Mouse (Mus musculus): ENCODE measurements at regions not wholly inside any gene's neighbourhood (a gene's known extent, or its start where the extent isn't known, plus 50 kb on each side); places are given as distances from the start of the nearest gene placed in this dataset.

DNA sequence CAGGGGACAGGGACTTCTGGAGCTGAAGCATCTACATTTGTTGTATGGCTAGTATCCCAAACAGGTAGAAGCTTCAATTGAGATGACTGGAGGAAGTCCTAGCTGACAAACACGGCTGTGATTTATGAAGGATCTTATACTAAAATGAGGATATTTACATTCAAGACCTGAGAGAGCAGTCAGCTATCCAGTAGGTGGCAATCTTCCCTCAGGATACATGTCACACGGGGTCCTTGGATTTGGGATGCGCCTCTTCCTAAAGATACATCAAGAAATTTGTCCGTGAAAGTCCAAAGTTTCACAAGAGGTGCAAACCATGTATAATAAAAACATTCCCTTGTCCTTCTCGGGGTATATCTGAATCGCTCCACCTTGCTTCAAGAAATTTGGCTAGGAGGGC lies 577.8 kb upstream of the Itga1 start:
- H3K4me3 ChIP-seq (ENCODE audit: insufficient read depth, low read length): no peak overlapping the region
- TF ChIP-seq CTCF (IDR thresholded peaks at IDR 0.05; ENCODE audit: borderline replicate concordance, insufficient read depth, low read length) (no peak), POLR2A (IDR thresholded peaks at IDR 0.05; ENCODE audit: low read depth, low read length) (no peak)
- H3K27ac ChIP-seq (ENCODE audit: insufficient read depth, low read length): no peak overlapping the region
- no peaks in the 10 kb centered on the region for H3K4me1 ChIP-seq (ENCODE audit: control insufficient read depth, insufficient read depth, low read length)

DNA sequence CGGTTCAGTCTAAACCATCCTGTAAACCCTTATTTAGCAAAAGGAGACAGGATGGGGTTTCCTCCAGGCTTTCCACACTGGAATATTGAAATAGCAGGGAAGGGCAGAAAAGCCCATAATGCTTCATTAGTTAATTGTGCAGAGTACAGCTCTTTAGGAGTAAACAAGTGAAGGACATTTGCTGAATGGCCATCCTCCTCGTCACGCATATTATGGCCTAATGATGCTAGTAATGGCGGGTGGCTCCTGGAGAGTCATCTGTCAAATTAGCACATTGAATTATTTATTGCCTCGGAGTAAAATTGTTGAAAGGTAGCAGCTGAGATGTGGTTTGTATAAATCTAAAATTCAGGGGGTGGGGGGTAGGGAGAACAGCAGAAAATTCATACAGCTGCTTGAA lies 575.1 kb upstream of the Itga1 start:
- H3K4me1 ChIP-seq (ENCODE audit: control insufficient read depth, insufficient read depth, low read length): no peaks in the 10 kb centered on the region
- TF ChIP-seq CTCF (IDR thresholded peaks at IDR 0.05; ENCODE audit: borderline replicate concordance, insufficient read depth, low read length) (no peak), POLR2A (IDR thresholded peaks at IDR 0.05; ENCODE audit: low read depth, low read length) (no peak)
- H3K27ac ChIP-seq (ENCODE audit: insufficient read depth, low read length): no peak overlapping the region
- H3K4me3 ChIP-seq (ENCODE audit: insufficient read depth, low read length): no peak overlapping the region

DNA sequence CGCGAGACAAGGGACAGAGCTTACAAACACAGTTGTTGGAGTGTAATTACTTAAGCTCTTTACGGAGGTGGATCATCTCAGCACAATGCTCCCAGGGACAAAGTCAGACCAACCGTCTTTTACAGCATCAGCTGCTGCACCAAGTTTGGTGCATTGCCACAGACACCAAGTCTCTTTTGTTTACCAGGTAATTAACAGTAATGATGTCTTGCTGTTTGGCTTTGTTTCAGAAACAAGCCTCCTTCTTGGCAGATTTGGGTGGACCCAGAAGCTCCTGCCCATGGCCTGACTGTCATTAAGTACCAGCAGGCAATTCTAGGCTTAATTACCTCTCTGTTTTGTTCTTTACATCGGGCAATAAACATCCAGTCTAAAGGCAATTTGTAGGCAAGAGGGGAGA lies 572.0 kb upstream of the Itga1 start:
- TF ChIP-seq POLR2A (IDR thresholded peaks at IDR 0.05; ENCODE audit: low read depth, low read length): no peak
- TF ChIP-seq CTCF (IDR thresholded peaks at IDR 0.05; ENCODE audit: borderline replicate concordance, insufficient read depth, low read length): no peak

DNA sequence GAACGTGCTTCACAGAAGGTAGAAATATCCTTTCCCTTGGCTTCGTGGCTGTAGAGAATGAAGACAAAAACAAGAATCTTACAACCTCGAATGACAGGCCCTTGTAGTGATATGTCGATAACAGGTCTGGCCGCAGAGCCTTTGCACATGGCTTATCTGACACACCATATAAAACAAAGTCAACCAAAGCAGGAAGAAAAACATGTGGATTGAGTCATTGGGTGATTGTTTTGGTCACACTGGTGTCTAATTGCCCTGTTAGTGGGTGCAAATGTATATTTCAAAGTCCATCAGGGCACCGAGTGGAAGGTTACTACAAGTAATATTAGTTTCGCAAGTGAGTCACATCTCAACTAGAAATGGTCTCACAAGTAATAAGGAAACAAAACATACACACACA lies 569.9 kb upstream of the Itga1 start:
- H3K27ac ChIP-seq (ENCODE audit: insufficient read depth, low read length): no peak overlapping the region
- no peak for TF ChIP-seq POLR2A (IDR thresholded peaks at IDR 0.05; ENCODE audit: low read depth, low read length)
- TF ChIP-seq CTCF (IDR thresholded peaks at IDR 0.05; ENCODE audit: borderline replicate concordance, insufficient read depth, low read length): no peak
- no peak overlapping the region for H3K4me3 ChIP-seq (ENCODE audit: insufficient read depth, low read length)
- H3K4me1 ChIP-seq (ENCODE audit: control insufficient read depth, insufficient read depth, low read length): no peaks in the 10 kb centered on the region

More for the DNA sequence above, 572.0 kb upstream of the Itga1 start:
- no peak overlapping the region for H3K27ac ChIP-seq (ENCODE audit: insufficient read depth, low read length)
- H3K4me1 ChIP-seq (ENCODE audit: control insufficient read depth, insufficient read depth, low read length): no peaks in the 10 kb centered on the region
- no peak overlapping the region for H3K4me3 ChIP-seq (ENCODE audit: insufficient read depth, low read length)

DNA sequence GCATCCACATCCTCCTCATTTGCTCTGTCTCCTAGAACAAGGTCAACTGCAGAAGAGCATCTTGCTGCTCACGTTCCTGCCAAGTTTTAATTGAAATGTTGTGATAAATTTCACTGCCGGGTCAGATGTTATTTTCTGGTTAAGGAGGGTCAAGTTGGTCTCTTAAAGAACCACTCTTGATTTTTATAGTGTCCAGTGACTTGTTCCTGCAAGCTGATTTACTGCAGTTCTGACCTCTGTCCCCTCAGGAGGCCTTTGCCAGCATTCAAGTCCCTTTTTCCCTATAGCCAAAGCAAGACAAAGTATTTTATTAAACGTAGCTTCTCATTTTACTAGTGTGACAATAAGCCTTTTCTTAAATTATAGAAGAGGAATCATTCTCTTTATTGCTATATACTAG lies 567.8 kb upstream of the Itga1 start:
- H3K4me1 ChIP-seq (ENCODE audit: control insufficient read depth, insufficient read depth, low read length): no peaks in the 10 kb centered on the region
- TF ChIP-seq CTCF (IDR thresholded peaks at IDR 0.05; ENCODE audit: borderline replicate concordance, insufficient read depth, low read length) (no peak), POLR2A (IDR thresholded peaks at IDR 0.05; ENCODE audit: low read depth, low read length) (no peak)
- no peak overlapping the region for H3K4me3 ChIP-seq (ENCODE audit: insufficient read depth, low read length)
- H3K27ac ChIP-seq (ENCODE audit: insufficient read depth, low read length): no peak overlapping the region

DNA sequence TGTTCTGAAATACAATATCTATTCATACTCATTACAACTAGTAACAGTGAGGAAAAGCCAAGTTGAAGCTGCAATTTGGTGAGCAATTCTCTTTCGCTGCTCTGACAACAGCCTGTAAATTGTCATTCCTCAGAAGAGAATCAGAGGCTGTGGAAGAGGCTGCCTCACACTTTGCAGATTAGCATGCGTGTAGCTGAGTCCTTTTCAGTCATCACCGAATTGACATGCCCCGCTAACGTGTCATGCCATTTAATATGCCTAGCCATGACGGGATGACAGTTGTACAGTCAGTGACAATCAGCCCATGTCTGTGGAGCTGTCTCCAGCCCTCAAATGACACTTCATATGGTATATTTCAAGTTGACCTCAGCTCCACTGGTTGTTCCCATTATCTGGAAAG lies 553.4 kb upstream of the Itga1 start:
- Histone ChIP-seq H3K4me3 (ENCODE audit: insufficient read depth, low read length) (no peak overlapping the region), H3K4me1 (ENCODE audit: control insufficient read depth, insufficient read depth, low read length) (no peaks in the 10 kb centered on the region), H3K27ac (ENCODE audit: insufficient read depth, low read length) (no peak overlapping the region)
- TF ChIP-seq POLR2A (IDR thresholded peaks at IDR 0.05; ENCODE audit: low read depth, low read length): no peak
- no peak for TF ChIP-seq CTCF (IDR thresholded peaks at IDR 0.05; ENCODE audit: borderline replicate concordance, insufficient read depth, low read length)

DNA sequence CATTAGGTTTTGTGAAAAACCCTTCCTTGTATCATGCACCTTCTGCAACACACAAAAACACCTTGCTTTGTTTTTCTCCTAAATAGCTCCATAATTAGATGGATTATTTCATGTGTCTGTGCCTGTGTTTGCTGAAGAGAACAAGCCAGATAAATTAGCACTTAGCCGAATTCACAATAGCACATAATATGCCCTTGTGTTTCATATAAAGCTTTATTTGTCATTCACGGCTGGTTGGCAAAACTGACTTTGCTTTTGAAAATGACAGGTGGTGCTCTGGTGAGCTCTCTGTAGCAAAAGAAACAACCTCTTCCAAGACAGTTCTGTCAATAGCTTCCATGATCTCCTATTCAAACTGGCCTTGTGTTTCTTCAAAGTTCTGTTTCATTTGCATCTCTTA lies 551.2 kb upstream of the Itga1 start:
- Histone ChIP-seq H3K4me3 (ENCODE audit: insufficient read depth, low read length) (no peak overlapping the region), H3K27ac (ENCODE audit: insufficient read depth, low read length) (no peak overlapping the region), H3K4me1 (ENCODE audit: control insufficient read depth, insufficient read depth, low read length) (no peaks in the 10 kb centered on the region)
- no peak for TF ChIP-seq CTCF (IDR thresholded peaks at IDR 0.05; ENCODE audit: borderline replicate concordance, insufficient read depth, low read length)
- no peak for TF ChIP-seq POLR2A (IDR thresholded peaks at IDR 0.05; ENCODE audit: low read depth, low read length)

DNA sequence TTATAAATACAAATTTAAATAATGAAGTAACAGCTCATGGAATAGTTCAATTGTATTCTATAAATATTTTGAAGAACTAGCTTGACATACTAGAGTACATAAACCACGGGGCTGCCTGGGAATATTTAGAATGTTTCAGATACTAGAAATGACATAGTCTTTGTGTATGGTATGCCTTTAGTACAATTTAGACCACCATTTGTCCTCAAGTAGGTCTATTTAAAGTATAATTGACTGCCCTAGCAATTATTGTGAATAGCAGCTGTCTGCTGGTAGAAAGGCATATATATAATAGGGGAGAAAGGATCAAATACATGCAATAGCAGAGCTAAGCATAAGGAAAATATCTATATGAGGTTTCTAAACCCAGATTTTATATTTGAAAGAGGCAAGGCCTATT lies 550.6 kb upstream of the Itga1 start:
- no peak overlapping the region for H3K27ac ChIP-seq (ENCODE audit: insufficient read depth, low read length)
- no peak for TF ChIP-seq CTCF (IDR thresholded peaks at IDR 0.05; ENCODE audit: borderline replicate concordance, insufficient read depth, low read length)
- H3K4me1 ChIP-seq (ENCODE audit: control insufficient read depth, insufficient read depth, low read length): no peaks in the 10 kb centered on the region
- H3K4me3 ChIP-seq (ENCODE audit: insufficient read depth, low read length): no peak overlapping the region

DNA sequence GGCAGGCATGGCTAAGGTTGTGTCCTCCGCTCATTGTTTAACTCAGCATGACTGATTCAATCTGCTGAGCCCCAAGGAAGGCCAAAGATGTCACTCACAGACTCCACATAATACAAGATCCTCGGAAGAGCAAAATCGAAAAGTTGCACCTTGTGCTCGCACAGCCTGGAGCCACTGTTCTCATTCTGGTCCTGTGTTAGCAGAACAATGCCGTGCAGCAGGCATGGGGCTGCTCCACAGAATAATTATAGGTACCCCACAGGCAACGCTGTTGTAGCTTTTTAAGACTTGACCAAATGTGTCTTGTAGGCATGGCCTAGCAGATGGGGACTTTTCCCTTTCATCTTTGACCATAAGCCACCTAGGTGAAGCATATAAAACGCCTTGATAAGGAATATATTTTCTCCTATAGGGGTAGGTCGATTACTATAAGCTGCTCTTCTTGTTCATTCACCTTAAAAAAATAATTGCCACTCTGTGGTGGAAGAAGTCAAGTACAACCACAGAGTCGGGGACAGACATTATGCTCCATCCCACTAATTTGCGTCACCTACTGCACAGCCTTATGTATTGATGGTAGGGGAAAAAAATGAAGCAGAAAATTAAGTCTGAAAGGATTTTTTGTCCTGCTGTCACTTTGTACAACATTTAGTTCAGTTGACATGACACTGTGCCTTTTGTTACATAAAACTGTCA lies 529.8 kb upstream of the Itga1 start:
- TF ChIP-seq CTCF (IDR thresholded peaks at IDR 0.05; ENCODE audit: borderline replicate concordance, insufficient read depth, low read length): no peak
- TF ChIP-seq POLR2A (IDR thresholded peaks at IDR 0.05; ENCODE audit: low read depth, low read length): no peak

DNA sequence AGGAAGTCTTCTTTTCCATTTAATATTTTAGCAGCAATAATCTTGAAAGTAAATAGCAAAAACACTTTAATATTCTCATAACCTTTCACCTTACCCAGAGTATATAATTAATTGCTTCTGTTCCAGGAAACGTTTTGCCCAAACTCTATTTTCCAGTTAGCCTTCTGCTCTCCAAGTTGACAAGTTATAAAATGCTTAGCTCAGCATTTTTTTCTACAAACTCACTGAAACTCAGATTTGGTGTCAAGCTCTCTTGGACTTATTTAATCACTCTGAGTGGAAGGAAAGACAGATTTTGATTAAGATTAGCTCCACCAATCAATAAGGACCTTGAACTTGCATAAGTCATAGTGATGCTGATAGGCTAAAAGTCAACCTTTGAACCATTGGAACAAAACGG lies 528.8 kb upstream of the Itga1 start:
- TF ChIP-seq CTCF (IDR thresholded peaks at IDR 0.05; ENCODE audit: borderline replicate concordance, insufficient read depth, low read length): no peak
- no peak for TF ChIP-seq POLR2A (IDR thresholded peaks at IDR 0.05; ENCODE audit: low read depth, low read length)
- Histone ChIP-seq H3K4me3 (ENCODE audit: insufficient read depth, low read length) (no peak overlapping the region), H3K27ac (ENCODE audit: insufficient read depth, low read length) (no peak overlapping the region), H3K4me1 (ENCODE audit: control insufficient read depth, insufficient read depth, low read length) (no peaks in the 10 kb centered on the region)

More for the DNA sequence above, 529.8 kb upstream of the Itga1 start:
- H3K4me1 ChIP-seq (ENCODE audit: control insufficient read depth, insufficient read depth, low read length): no peaks in the 10 kb centered on the region
- H3K27ac ChIP-seq (ENCODE audit: insufficient read depth, low read length): no peak overlapping the region
- no peak overlapping the region for H3K4me3 ChIP-seq (ENCODE audit: insufficient read depth, low read length)

DNA sequence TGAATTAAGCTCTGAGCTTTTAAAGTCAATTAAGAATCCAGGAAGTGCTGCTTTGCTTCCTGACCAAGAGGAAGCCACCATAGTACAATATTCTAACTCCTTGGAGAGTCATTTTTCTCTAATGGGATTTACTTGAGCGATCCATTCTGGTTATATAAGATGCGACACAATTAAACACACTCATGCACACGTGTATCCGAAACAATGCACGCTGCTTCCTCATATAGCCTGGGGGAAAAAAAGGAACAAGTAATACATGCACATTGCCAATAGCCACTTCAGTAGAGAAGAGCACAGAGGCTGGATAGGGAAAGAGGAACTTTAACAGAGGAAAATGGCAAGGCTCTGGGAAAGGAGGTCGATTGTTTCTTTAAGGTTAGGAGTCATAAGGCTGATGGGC lies 511.4 kb upstream of the Itga1 start:
- Histone ChIP-seq H3K27ac (ENCODE audit: insufficient read depth, low read length) (no peak overlapping the region), H3K4me1 (ENCODE audit: control insufficient read depth, insufficient read depth, low read length) (no peaks in the 10 kb centered on the region)
- TF ChIP-seq POLR2A (IDR thresholded peaks at IDR 0.05; ENCODE audit: low read depth, low read length) (no peak), CTCF (IDR thresholded peaks at IDR 0.05; ENCODE audit: borderline replicate concordance, insufficient read depth, low read length) (no peak)

More for the DNA sequence above, 511.4 kb upstream of the Itga1 start:
- no peak overlapping the region for H3K4me3 ChIP-seq (ENCODE audit: insufficient read depth, low read length)
